Mouse (Mus musculus): Measurements from ENCODE around the gene Tex45. TPM values are rescaled to one million over a fixed set of nuclear protein-coding genes. Genes with fewer than 3 reads are reported as not detected.

Tex45 gene
- polyA plus RNA-seq, 1 experiment from 2014 or later: 0.39 TPM

DNA sequence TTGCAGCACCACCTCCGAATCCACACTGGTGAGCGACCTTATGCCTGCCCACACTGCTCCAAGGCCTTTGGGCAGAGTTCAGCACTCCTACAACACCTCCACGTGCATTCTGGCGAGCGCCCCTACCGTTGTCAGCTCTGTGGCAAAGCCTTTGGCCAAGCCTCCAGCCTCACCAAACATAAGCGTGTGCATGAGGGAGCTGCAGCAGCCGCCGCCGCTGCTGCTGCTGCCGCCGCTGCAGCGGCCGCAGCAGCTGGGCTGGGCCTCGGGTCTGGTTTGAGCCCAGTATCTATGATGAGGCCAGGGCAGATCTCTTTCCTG lies 25.7 kb downstream of the Tex45 start:
- Histone ChIP-seq H3K4me3 (ENCODE audit: low read length) (no peak overlapping the region), H3K36me3 (ENCODE audit: control insufficient read depth, insufficient read depth, low read length) (peaks cover 19% of the 10 kb centered on the region), H3K9me3 (ENCODE audit: control insufficient read depth, low read length) (peaks cover 2% of the 10 kb centered on the region; the same call in 1 of the 2 replicates), H3K27ac (ENCODE audit: low read depth, low read length) (no peak overlapping the region), H3K4me1 (ENCODE audit: control insufficient read depth, insufficient read depth, low read depth, low read length) (peaks cover 15% of the 10 kb centered on the region), H3K9ac (ENCODE audit: low read depth, low read length) (no peak overlapping the region), H3K27me3 (replicated peaks; ENCODE audit: control insufficient read depth, insufficient read depth, low read length) (no peaks in the 10 kb centered on the region), H3K4me2 (ENCODE audit: low read length) (no peak overlapping the region)
- 92% methylated on average over 15 of the region's 15 CpGs for WGBS
- ATAC-seq: no peak

- WGBS: 90% methylated on average over 3 of the region's 3 CpGs
- Histone ChIP-seq H3K36me3 (ENCODE audit: control insufficient read depth, insufficient read depth, low read length) (peaks cover 19% of the 10 kb centered on the region), H3K9me3 (ENCODE audit: control insufficient read depth, low read length) (peaks cover 2% of the 10 kb centered on the region; the same call in 1 of the 2 replicates), H3K27me3 (replicated peaks; ENCODE audit: control insufficient read depth, insufficient read depth, low read length) (no peaks in the 10 kb centered on the region), H3K27ac (ENCODE audit: low read depth, low read length) (no peak overlapping the region), H3K4me2 (ENCODE audit: low read length) (no peak overlapping the region), H3K4me1 (ENCODE audit: control insufficient read depth, insufficient read depth, low read depth, low read length) (peaks cover 22% of the 10 kb centered on the region), H3K9ac (ENCODE audit: low read depth, low read length) (no peak overlapping the region), H3K4me3 (ENCODE audit: low read length) (no peak overlapping the region)
- no peak for ATAC-seq
Observed at GRCm38 (mm10) chr8:3498583-3498982, 27.9 kb downstream of the Tex45 start.

DNA sequence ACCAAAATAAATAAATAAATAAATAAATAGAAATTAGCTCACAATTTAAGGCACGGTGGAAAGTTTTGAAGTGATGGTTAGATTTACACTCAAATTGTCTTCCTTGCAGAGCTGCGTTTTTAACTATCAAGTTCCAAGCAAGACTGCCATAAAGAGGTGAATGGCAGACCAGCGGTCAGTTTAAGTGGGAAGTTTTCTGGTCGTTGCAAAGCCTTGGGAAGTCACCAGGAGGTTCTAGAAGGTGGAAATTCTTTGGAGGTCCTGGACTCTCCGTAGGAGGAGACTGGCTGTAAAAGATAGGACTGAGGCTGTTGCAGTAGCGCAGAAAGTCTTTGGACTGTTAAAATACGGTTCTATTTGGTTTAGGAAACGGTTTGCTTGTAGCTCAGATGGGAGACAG lies 29.1 kb downstream of the Tex45 start:
- ATAC-seq: no peak; the same call in 1 of the 2 replicates
- Histone ChIP-seq H3K27ac (ENCODE audit: low read depth, low read length) (peak overlapping the region; percentile 90), H3K9ac (ENCODE audit: low read depth, low read length) (peak overlapping the region; percentile 89), H3K4me1 (ENCODE audit: control insufficient read depth, insufficient read depth, low read depth, low read length) (peaks cover 19% of the 10 kb centered on the region), H3K27me3 (replicated peaks; ENCODE audit: control insufficient read depth, insufficient read depth, low read length) (no peaks in the 10 kb centered on the region), H3K36me3 (ENCODE audit: control insufficient read depth, insufficient read depth, low read length) (peaks cover 19% of the 10 kb centered on the region), H3K4me3 (ENCODE audit: low read length) (peak overlapping the region; percentile 91), H3K4me2 (ENCODE audit: low read length) (peak overlapping the region; percentile 90), H3K9me3 (ENCODE audit: control insufficient read depth, low read length) (peaks cover 2% of the 10 kb centered on the region; the same call in 1 of the 2 replicates)
- WGBS: 8% methylated on average over 8 of the region's 8 CpGs

GRCm38 (mm10) chr8:3500235-3501090 lies 29.8 kb downstream of the Tex45 start, which contains the start of gene Mcoln1:
Gene Mcoln1 (plus strand): TSS chr8:3500457.
- H3K4me1 ChIP-seq (ENCODE audit: control insufficient read depth, insufficient read depth, low read depth, low read length): peaks cover 19% of the 10 kb centered on the region
- ATAC-seq: peak; percentile 91
- WGBS: 0% methylated on average over 69 of the region's 70 CpGs

GRCm38 (mm10) chr8:3502217-3502616 lies 31.6 kb downstream of the Tex45 start:
- H3K27ac ChIP-seq (ENCODE audit: low read depth, low read length): no peak overlapping the region
- no peaks in the 10 kb centered on the region for H3K9me3 ChIP-seq (ENCODE audit: control insufficient read depth, low read length)
- 81% methylated on average over 4 of the region's 4 CpGs for WGBS
- H3K4me2 ChIP-seq (ENCODE audit: low read length): no peak overlapping the region
- H3K36me3 ChIP-seq (ENCODE audit: control insufficient read depth, insufficient read depth, low read length): peaks cover 7% of the 10 kb centered on the region
- ATAC-seq: no peak
- no peak overlapping the region for H3K4me3 ChIP-seq (ENCODE audit: low read length)
- no peak overlapping the region for H3K9ac ChIP-seq (ENCODE audit: low read depth, low read length)
- peaks cover 19% of the 10 kb centered on the region for H3K4me1 ChIP-seq (ENCODE audit: control insufficient read depth, insufficient read depth, low read depth, low read length)
- no peaks in the 10 kb centered on the region for H3K27me3 ChIP-seq (replicated peaks; ENCODE audit: control insufficient read depth, insufficient read depth, low read length)

More at GRCm38 (mm10) chr8:3500235-3501090, 29.8 kb downstream of the Tex45 start, which contains the start of gene Mcoln1:
- Histone ChIP-seq H3K9ac (ENCODE audit: low read depth, low read length) (peak within 1 kb of the TSS; percentile 89), H3K36me3 (ENCODE audit: control insufficient read depth, insufficient read depth, low read length) (peaks cover 18% of the 10 kb centered on the region), H3K4me3 (ENCODE audit: low read length) (peak within 1 kb of the TSS; percentile 91), H3K9me3 (ENCODE audit: control insufficient read depth, low read length) (peaks cover 2% of the 10 kb centered on the region; the same call in 1 of the 2 replicates), H3K4me2 (ENCODE audit: low read length) (peak within 1 kb of the TSS; percentile 90), H3K27me3 (replicated peaks; ENCODE audit: control insufficient read depth, insufficient read depth, low read length) (no peaks in the 10 kb centered on the region), H3K27ac (ENCODE audit: low read depth, low read length) (peak within 1 kb of the TSS; percentile 90)

GRCm38 (mm10) chr8:3507979-3508754 lies 37.5 kb downstream of the Tex45 start:
- 95% methylated on average over 6 of the region's 6 CpGs for WGBS
- H3K4me3 ChIP-seq (ENCODE audit: low read length): no peak overlapping the region
- no peaks in the 10 kb centered on the region for H3K27me3 ChIP-seq (replicated peaks; ENCODE audit: control insufficient read depth, insufficient read depth, low read length)
- H3K9ac ChIP-seq (ENCODE audit: low read depth, low read length): no peak overlapping the region
- no peak overlapping the region for H3K4me2 ChIP-seq (ENCODE audit: low read length)
- no peak for ATAC-seq
- peaks cover 34% of the 10 kb centered on the region for H3K36me3 ChIP-seq (ENCODE audit: control insufficient read depth, insufficient read depth, low read length)
- no peak overlapping the region for H3K27ac ChIP-seq (ENCODE audit: low read depth, low read length)
- H3K9me3 ChIP-seq (ENCODE audit: control insufficient read depth, low read length): no peaks in the 10 kb centered on the region
- H3K4me1 ChIP-seq (ENCODE audit: control insufficient read depth, insufficient read depth, low read depth, low read length): no peaks in the 10 kb centered on the region

DNA sequence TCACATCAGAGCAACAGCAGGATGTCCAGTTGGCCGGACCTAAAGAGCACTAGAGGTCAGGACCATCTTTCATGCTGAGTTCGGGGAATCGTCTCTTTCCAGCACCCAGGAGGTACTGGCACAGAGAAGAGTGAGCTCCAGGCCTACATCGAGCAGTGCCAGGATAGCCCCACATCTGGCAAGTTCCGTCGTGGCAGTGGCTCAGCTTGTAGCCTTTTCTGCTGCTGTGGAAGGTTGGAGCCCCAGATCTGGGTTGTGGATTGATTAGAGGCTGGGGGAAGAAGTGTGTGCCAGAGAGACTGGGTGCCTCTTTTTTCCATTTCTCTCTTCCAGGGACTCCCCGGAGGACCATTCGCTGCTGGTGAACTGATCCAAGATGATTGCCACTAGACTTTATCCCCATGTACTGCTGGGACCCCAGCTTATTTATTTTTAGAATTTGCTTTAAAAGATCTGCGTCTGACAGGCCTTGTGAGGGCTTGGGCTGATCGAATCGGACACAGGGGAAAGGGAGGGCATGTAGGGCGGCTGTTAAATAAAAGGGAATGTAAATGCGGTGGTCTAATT lies 44.1 kb downstream of the Tex45 start:
- WGBS: 39% methylated on average over 13 of the region's 13 CpGs
- Histone ChIP-seq H3K4me3 (ENCODE audit: low read length) (peak overlapping the region; percentile 55), H3K9me3 (ENCODE audit: control insufficient read depth, low read length) (no peaks in the 10 kb centered on the region), H3K4me2 (ENCODE audit: low read length) (peak overlapping the region; percentile 86), H3K27ac (ENCODE audit: low read depth, low read length) (peak overlapping the region; percentile 75), H3K4me1 (ENCODE audit: control insufficient read depth, insufficient read depth, low read depth, low read length) (peaks cover 12% of the 10 kb centered on the region), H3K36me3 (ENCODE audit: control insufficient read depth, insufficient read depth, low read length) (peaks cover 19% of the 10 kb centered on the region), H3K27me3 (replicated peaks; ENCODE audit: control insufficient read depth, insufficient read depth, low read length) (no peaks in the 10 kb centered on the region), H3K9ac (ENCODE audit: low read depth, low read length) (peak overlapping the region; percentile 71)
- no peak; the same call in 1 of the 2 replicates for ATAC-seq

GRCm38 (mm10) chr8:3515260-3515671 lies 44.6 kb downstream of the Tex45 start, which contains the start of gene Pnpla6:
Gene Pnpla6 (plus strand): TSS chr8:3515384.
- 0% methylated on average over 25 of the region's 25 CpGs for WGBS
- H3K36me3 ChIP-seq (ENCODE audit: control insufficient read depth, insufficient read depth, low read length): peaks cover 17% of the 10 kb centered on the region
- ATAC-seq: peak; percentile 73
- H3K4me1 ChIP-seq (ENCODE audit: control insufficient read depth, insufficient read depth, low read depth, low read length): peaks cover 12% of the 10 kb centered on the region
- peak within 1 kb of the TSS; percentile 55 for H3K4me3 ChIP-seq (ENCODE audit: low read length)
- no peaks in the 10 kb centered on the region for H3K9me3 ChIP-seq (ENCODE audit: control insufficient read depth, low read length)
- H3K4me2 ChIP-seq (ENCODE audit: low read length): peak within 1 kb of the TSS; percentile 86
- no peaks in the 10 kb centered on the region for H3K27me3 ChIP-seq (replicated peaks; ENCODE audit: control insufficient read depth, insufficient read depth, low read length)
- peak within 1 kb of the TSS; percentile 75 for H3K27ac ChIP-seq (ENCODE audit: low read depth, low read length)
- H3K9ac ChIP-seq (ENCODE audit: low read depth, low read length): peak within 1 kb of the TSS; percentile 71
